Mouse (Mus musculus) naive thymus-derived CD4-positive, alpha-beta T cell, adult 5 months (primary cell): ENCODE data around the gene Olfr1265. TPM values are rescaled to one million over a fixed set of nuclear protein-coding genes. Genes with fewer than 3 reads are reported as not detected.

Experiments
- polyA plus RNA-seq: library from polyadenylated mRNA; unstranded; fragments of 100-300 nt; shearing (Covaris generic); gene quantifications from one replicate; pipeline ENCODE4 v1.2.1, GENCODE M21; 2017

Gene Olfr1265
- 0.10 TPM for polyA plus RNA-seq

DNA sequence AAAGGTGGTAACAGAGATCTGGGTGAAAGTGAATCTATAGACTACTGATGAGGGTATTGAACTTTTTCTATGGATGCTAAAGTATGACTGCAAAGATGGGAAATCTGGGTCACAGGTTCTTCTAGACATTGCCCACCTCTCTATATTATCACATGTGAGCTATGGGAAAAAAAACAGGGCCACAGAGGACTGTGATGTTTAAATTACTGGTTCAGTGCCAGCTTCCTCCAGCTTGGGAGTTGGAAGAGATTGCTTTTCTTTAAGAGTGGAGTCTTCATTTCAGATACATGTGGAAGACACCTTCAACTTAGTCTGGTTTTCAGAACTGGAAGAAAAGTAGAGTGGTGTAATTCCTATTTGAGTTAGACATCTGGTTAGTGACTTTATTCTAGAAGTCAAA lies at the start of gene Olfr1265:
Olfr1265 (plus strand) TSS at position 301 of the 400 bp plus-strand sequence.

DNA sequence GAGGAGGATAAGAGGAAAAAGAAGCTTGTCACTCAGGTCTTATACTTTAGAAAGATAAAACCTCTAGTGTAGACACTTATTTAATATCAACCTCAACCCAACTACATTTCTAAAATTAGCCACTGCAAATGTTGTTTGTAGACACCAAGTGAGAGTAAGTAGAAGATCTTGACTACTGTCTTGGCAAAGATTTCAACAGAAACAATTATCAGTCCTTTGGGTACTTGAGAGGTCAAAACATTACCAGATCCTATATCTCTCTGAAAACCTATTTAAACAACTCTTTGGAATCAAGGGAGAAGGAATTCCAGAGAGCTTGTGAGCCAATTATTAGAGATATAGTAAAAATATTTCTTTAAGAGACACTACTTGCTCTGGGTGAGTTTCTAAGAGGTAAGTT lies 44.2 kb upstream of the Olfr1265 start, which contains the start of gene Olfr1261:
Olfr1261 (plus strand) TSS at position 301 of the 400 bp plus-strand sequence.

DNA sequence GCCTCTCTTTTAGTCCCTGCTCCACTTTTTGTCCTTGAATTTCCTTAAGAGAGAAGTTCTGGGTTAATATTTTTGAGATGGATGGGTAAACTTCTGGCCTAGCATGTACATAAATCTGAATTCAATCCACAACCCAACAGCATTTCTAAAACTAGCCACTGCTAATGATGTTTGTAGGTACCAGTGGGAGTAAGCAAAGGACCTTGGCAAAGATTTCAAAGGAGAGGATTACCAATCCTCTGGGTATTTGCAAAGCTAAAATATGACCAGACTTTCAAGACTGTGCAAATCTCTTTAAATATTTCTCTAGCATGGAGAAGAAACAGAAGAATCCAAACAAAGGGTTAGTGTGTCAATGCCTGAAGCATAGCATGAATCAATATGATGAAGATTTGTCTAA lies 35.3 kb upstream of the Olfr1265 start, which contains the start of gene Olfr1262:
Olfr1262 (plus strand) TSS at position 301 of the 400 bp plus-strand sequence.

DNA sequence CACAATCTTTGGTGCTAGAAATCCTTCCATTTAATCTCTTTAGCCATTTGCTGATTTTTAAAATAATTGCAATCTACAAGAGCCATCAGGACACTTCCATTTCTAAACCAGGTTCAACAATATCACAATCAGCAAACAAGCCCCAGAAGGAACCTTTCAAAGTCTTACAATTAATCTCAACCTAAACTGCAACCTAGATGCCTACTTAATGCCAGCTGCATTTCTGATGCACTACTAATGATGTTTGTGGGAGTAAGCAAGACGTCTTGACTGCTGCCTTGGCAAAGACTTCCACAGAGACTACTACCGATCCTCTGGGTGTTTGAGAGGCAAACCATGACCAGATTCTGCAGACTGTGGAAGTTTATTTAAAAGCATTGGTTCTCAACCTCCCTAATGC lies 23.3 kb upstream of the Olfr1265 start, which contains the start of gene Olfr1263:
Olfr1263 (plus strand) TSS at position 301 of the 400 bp plus-strand sequence.

DNA sequence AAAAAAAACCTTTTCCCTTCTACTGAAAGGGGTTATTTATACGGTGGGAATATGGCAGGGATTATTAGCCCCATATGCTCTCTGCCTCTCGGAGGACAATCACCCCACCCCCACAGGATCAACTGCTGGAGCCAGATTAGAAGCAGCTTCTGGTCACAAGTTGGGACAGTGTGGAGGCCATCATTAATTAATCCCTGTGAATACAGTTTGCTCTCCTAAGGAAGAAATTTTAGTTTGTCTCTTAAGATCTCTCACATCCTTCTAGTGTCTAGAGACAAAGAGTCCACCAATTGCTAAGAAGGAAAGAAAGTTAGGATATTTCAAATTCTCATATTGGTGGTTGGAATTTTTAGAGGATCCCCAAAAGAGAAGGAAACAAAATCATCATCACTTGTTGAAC lies 9.7 kb upstream of the Olfr1265 start, which contains the start of gene Olfr1264:
Olfr1264 (minus strand) TSS at position 101 of the 400 bp plus-strand sequence.

DNA sequence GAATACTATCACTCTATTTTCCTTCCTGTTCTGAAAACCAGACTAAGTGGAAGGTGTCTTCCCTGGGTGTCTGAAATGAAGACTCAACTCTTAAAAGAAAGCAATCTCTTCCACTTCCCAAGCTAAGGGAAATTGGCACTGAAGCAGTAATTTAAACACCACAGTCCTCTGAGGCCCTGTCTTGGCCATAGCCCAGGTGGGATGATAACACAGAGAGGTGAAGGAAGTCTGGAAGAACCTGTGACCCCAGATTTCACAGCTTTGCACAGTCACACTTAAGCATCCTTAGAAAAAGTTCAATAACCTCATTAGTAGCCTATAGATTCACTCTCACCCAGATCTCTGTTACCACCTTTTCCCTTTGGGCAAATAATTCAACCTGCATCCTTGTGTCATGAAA lies 28.4 kb downstream of the Olfr1265 start, which contains the start of gene Olfr140:
Olfr140 (minus strand) TSS at position 101 of the 400 bp plus-strand sequence.

Other genes with a start within 250 kb of the Olfr1265 start
- not detected for gene Olfr1254, start 241.7 kb upstream of the Olfr1265 start, polyA plus RNA-seq
- gene Olfr1255, start 223.3 kb upstream of the Olfr1265 start, polyA plus RNA-seq: not detected
- not detected for gene Olfr1256, start 193.8 kb upstream of the Olfr1265 start, polyA plus RNA-seq
- not detected for gene Olfr48, start 187.1 kb upstream of the Olfr1265 start, polyA plus RNA-seq
- gene Olfr1257, start 156.9 kb upstream of the Olfr1265 start, polyA plus RNA-seq: not detected
- not detected for gene Olfr1258, start 108.0 kb upstream of the Olfr1265 start, polyA plus RNA-seq
- gene Olfr1259, start 86.7 kb upstream of the Olfr1265 start, polyA plus RNA-seq: not detected
- 0.11 TPM for gene Olfr1260, start 61.0 kb upstream of the Olfr1265 start, polyA plus RNA-seq
- gene Olfr1261, start 44.1 kb upstream of the Olfr1265 start, polyA plus RNA-seq: not detected
- not detected for gene Olfr1262, start 35.2 kb upstream of the Olfr1265 start, polyA plus RNA-seq
- not detected for gene Olfr1263, start 23.2 kb upstream of the Olfr1265 start, polyA plus RNA-seq
- gene Olfr1264, start 9.8 kb upstream of the Olfr1265 start, polyA plus RNA-seq: not detected
- gene Olfr140, start 28.3 kb downstream of the Olfr1265 start, polyA plus RNA-seq: not detected
- not detected for gene Olfr1269, start 86.1 kb downstream of the Olfr1265 start, polyA plus RNA-seq
- gene Olfr32, start 107.0 kb downstream of the Olfr1265 start, polyA plus RNA-seq: not detected
- gene Olfr1270, start 117.8 kb downstream of the Olfr1265 start, polyA plus RNA-seq: not detected
- not detected for gene Olfr1506, start 189.2 kb downstream of the Olfr1265 start, polyA plus RNA-seq
- gene Olfr142, start 222.3 kb downstream of the Olfr1265 start, polyA plus RNA-seq: not detected
- not detected for gene Olfr1271, start 235.7 kb downstream of the Olfr1265 start, polyA plus RNA-seq